Mouse (Mus musculus): ENCODE measurements around the gene Kat6b.
"Not testable (repeated sequence)": the region's sequence is repeated elsewhere in the genome, so short reads cannot be mapped to it uniquely, and the experiment has no call there.

The Kat6b gene

DNA sequence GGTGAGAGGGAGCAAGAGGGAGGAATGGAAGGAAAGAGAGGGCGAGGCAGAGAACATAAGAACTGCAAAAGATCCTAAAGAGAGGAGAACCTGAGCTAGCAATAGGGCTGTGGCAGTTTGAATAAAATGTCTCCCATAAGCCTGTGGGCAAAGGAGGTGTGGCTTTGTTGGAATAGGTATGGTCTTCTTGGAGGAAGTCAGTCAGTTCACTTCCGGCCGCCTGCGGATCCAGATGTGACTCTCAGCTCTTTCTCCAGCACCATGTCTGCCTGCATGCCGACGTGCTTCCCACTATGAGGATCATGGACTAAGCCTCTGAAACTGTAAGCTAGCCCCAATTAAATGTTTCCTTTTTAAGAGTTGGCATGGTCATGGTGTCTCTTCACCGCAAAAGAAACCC, at the start of gene Kat6b:
Gene Kat6b, plus strand, starts transcription at position 204 of the 400 bp plus-strand sequence.
- DNase-seq (ENCODE audit: extremely low read depth, insufficient read length, low spot score) = no peak

GRCm38 (mm10) chr14:21433415-21433814, 47.8 kb upstream of the Kat6b start:
- DNase-seq (ENCODE audit: extremely low read depth, insufficient read length, low spot score) = no peak

- no peak for DNase-seq (ENCODE audit: extremely low read depth, insufficient read length, low spot score)
Measured at GRCm38 (mm10) chr14:21433995-21434394, 47.2 kb upstream of the Kat6b start.

GRCm38 (mm10) chr14:21434686-21435085, 46.5 kb upstream of the Kat6b start:
- DNase-seq (ENCODE audit: extremely low read depth, insufficient read length, low spot score) = no peak

DNA sequence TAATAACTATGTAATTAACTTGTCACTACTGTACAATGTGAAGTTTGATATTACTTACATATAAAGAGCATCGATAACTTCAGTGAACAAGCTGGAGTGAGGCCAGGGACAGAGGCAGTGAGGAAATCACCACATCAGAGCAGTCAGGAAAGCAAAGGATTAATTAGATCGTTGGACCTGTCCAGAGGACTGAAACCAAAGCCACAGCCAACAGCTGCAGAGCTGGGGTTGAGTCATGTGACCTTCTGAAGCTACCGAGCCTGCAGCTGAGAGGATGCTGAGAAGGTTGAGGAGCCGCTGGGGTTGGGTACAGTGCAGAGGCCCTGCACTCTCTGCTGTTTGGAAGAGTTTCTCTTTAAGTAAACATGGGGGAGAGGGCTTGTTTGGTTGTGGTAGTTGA, 41.4 kb upstream of the Kat6b start:
- DNase-seq (ENCODE audit: extremely low read depth, insufficient read length, low spot score) = no peak

DNA sequence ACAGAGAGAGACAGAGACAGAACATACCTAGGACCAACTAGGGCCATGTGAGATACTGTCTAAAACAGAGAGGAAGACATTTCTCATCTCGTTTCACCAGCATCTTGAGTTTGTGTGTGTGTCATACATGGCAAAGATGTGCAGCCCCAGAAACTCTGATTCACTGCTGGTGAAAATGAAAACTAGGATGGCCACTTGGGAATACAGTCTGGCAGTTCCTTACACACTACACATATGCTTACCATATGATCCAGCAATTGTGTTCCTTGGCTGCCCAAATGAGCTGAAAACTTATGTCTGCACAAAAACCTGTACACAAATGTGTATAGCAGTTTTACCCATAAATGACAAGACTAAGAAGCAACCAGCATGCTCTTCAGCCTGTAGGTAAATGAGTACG, 40.7 kb upstream of the Kat6b start:
- no peak for DNase-seq (ENCODE audit: extremely low read depth, insufficient read length, low spot score)

- DNase-seq (ENCODE audit: extremely low read depth, insufficient read length, low spot score) = no peak
Measured at GRCm38 (mm10) chr14:21441772-21442533, 39.3 kb upstream of the Kat6b start.

DNA sequence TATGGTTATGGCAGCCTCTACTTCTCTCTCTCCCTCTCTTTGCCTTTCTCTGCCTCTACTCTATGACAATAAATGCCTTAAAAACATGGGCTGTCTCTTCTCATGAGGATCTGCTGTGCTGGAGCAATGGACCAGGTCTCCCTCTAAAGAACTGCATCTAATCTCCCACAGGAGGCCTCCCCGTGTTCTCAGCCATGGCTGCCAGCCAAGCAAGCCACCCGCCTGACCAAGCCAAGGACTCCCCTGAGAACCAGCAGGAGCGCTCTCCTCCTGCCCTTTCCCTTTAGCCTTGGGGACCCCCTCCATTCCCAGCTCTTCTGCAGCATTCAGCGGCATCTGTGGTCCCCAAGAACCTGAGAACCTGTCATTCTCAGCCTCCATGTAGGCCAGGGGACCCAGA, 28.7 kb upstream of the Kat6b start:
- DNase-seq (ENCODE audit: extremely low read depth, insufficient read length, low spot score) = no peak

GRCm38 (mm10) chr14:21453896-21454295, 27.3 kb upstream of the Kat6b start:
- no peak for DNase-seq (ENCODE audit: extremely low read depth, insufficient read length, low spot score)

DNA sequence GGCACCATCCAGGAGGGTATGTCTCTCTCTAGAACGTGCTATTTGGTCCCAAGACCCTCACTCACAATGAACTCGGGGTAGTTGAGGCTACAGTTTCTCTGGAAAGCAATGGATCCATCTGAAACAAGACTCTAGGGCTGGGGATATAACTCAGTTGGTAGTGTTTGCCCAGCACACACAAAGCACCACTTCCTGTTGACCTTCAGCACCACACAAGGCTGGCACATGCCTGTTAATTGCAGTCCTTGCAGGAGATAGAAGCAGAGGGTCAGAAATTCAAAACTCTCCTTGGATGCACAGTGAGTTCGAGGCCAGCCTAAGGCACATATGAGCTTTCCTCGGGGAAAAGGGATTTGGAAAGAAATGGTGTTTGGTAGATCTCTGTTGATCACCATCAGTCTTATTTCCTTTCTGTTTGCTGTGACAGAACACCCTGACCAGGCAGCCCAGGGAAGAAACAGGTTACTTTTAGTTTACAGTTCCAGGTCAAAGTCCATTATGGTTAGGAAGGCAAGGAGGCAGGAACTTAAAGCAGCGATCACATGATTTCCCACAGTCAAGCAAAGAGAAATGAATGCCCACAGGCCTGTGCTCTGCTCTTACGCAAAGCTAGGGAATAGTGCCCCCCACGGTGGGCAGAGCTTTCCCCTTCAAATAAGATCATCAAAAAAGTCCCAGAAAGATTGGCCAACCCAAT, 25.4 kb upstream of the Kat6b start:
- no peak for DNase-seq (ENCODE audit: extremely low read depth, insufficient read length, low spot score)

DNA sequence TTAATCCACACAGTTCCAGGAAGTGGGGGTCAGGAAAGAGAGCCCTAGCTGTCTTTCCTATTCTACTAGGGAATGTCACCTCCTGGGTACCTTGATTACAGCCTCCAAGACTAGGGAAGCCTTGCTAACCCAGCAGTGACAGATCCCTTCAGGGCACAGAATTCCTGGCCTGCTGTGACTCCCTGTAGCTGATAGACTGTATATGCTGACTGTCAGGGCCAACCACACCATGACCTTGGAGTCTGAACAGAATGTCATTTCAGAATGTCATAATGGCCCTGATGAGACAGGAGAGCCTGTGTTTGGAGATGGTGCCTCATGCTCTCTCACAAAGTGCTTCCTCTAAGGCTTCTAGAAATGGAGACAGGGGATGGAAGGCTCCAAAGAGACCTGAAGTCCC, 24.7 kb upstream of the Kat6b start:
- DNase-seq (ENCODE audit: extremely low read depth, insufficient read length, low spot score) = no peak

DNA sequence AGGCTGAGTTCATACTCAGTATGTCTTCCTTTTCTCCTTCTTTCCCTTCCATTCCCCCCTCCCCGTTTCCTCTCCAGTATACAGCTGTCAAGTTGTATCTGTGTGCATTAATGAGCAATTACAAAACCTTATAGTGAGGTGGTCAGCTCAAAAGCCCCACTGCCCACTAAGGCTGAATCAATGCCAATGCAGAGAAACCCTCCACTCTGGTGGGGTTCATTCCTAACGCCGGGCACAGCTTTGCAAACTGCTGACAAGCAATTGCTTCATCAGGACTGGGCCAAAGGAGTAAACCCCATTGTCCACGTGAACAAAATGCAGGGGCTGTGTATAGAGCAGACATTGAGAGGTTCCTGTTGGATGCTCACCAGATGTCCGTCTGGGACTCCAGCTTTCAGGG, 23.4 kb upstream of the Kat6b start:
- DNase-seq (ENCODE audit: extremely low read depth, insufficient read length, low spot score) = no peak

DNA sequence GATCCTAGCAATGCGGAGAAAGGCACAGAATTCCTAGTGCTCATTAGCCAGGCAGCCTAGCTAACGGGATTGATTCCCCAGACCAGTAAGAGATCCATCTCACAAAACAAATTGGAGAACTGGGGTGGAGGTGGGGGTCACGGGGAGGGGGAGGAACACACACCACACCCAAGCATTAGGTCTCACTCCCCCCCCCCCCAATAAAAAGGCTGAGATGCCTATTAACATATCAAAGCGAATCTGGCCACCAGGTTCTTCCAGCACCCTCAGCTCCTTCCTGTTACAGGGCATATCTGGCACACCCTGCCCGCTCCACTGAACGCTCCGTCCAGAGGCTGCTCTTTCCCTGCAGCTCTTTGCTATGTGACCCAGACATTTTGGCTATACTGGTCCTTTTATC, 22.5 kb upstream of the Kat6b start:
- no peak for DNase-seq (ENCODE audit: extremely low read depth, insufficient read length, low spot score)

- DNase-seq (ENCODE audit: extremely low read depth, insufficient read length, low spot score) = no peak
Measured at GRCm38 (mm10) chr14:21459163-21459562, 22.1 kb upstream of the Kat6b start.

- no peak for DNase-seq (ENCODE audit: extremely low read depth, insufficient read length, low spot score)
Measured at GRCm38 (mm10) chr14:21462398-21462797, 18.8 kb upstream of the Kat6b start.

GRCm38 (mm10) chr14:21463117-21463712, 18.0 kb upstream of the Kat6b start:
- no peak for DNase-seq (ENCODE audit: extremely low read depth, insufficient read length, low spot score)

- DNase-seq (ENCODE audit: extremely low read depth, insufficient read length, low spot score) = no peak
Measured at GRCm38 (mm10) chr14:21470386-21470785, 10.8 kb upstream of the Kat6b start.

DNA sequence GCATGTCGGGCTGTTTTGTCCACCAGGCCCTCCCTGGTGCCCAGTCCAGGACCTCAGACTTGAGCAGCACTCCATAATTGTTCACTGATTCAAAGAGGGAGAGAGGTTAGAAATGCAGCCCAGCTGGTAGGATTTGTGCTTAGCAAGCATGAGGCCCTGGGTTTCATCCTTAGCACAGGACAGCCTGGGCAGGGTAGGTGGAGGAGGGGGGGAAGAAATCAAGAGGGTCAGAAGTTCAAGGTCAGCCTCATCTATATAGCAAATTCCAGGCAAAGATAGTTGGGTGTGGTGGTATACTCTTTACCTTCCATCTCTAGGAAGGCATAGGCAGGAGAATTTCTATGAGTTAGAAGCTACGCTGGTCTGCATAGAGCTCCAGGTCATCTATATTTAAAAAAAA, 9.3 kb upstream of the Kat6b start:
- no peak for DNase-seq (ENCODE audit: extremely low read depth, insufficient read length, low spot score)

GRCm38 (mm10) chr14:21474593-21475132, 6.6 kb upstream of the Kat6b start:
- not testable (repeated sequence) for DNase-seq (ENCODE audit: extremely low read depth, insufficient read length, low spot score)

GRCm38 (mm10) chr14:21477181-21477580, 4.1 kb upstream of the Kat6b start:
- DNase-seq (ENCODE audit: extremely low read depth, insufficient read length, low spot score) = peak; percentile 49

DNA sequence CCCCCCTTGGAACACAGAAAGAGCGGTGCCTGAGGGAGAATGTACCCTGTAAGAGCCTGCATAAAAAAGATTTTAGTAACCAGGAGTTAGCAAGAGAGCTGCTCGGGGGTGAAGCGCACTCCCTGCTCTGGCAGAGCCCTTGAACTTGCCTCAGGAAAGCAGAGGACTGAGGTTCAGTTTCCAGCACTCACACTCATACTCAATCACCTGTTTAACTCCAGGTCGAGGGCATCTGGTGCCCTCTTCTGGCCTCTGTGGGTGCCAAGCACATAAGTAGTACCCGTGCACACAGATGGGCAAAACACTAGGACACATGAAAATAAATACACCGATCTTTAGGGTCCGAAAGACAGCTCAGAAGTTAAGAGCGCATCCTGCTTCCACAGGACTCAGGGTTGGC, 1.7 kb upstream of the Kat6b start:
- DNase-seq (ENCODE audit: extremely low read depth, insufficient read length, low spot score) = no peak

DNA sequence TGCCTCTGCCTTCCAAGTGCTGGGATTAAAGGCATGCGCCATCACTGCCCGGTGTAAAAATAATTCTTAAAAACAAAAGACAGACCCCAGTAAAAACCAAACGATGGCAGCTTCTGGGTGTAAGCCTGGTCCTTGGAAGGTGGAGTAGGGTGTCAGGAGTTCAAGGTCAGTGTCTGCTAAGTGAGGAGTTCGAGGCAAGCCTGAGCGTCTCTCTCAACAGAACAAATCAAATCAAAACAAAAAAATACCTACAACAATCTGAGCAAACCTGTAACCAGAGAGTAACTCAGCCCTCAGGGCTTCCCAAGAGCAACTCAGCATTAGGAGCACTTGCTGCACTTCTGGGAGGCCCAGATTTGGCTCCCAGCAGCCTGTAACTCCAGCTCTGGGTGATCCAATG, 1.0 kb upstream of the Kat6b start:
- DNase-seq (ENCODE audit: extremely low read depth, insufficient read length, low spot score) = no peak
